Mouse (Mus musculus) heart, postnatal 0 days (tissue): Measurements from ENCODE around the gene Senp7. TPM values are rescaled to one million over a fixed set of nuclear protein-coding genes. Genes with fewer than 3 reads are reported as not detected.

ENCODE experiments used
- ATAC-seq: fragments of 200-750 bp; cut with Nextera tagmentation; 2 replicates; pipeline ENCODE4 v1.8.0; 2017; ENCODE audit warnings: low read depth, moderate number of reproducible peaks, moderate library complexity; ENCODE audit not compliant: insufficient read depth
- DNase-seq: peaks from one replicate; pipeline ENCODE4 v3.0.0-alpha.2; 2016; ENCODE audit warnings: low spot score
- H3K27ac ChIP-seq: fragments of 300-500 bp; sonication (generic); 2 replicates; pipeline ENCODE4 v1.5.1; 2014; ENCODE audit warnings: low read depth, mild to moderate bottlenecking
- H3K27me3 ChIP-seq: fragments of 300-500 bp; sonication (generic); 2 replicates; pipeline ENCODE4 v1.6.1; 2014; ENCODE audit warnings: low read length, mixed read lengths; ENCODE audit not compliant: control insufficient read depth, insufficient read depth
- H3K36me3 ChIP-seq: fragments of 300-500 bp; sonication (generic); replicated peaks from 2 replicates; pipeline ENCODE4 v1.6.1; 2014; ENCODE audit warnings: low read length, mixed read lengths; ENCODE audit not compliant: control insufficient read depth, insufficient read depth
- H3K4me1 ChIP-seq: fragments of 300-500 bp; sonication (generic); 2 replicates; pipeline ENCODE4 v1.6.1; 2014; ENCODE audit warnings: antibody characterized with exemption; ENCODE audit not compliant: control insufficient read depth, insufficient read depth
- H3K4me2 ChIP-seq: fragments of 300-500 bp; sonication (generic); 2 replicates; pipeline ENCODE4 v1.6.1; 2014; ENCODE audit warnings: low read depth, mild to moderate bottlenecking, low read length, moderate library complexity
- H3K4me3 ChIP-seq: fragments of 300-500 bp; sonication (generic); 2 replicates; pipeline ENCODE4 v1.5.1; 2014; ENCODE audit warnings: low read depth, low read length
- H3K9ac ChIP-seq: fragments of 300-500 bp; sonication (generic); replicated peaks from 2 replicates; pipeline ENCODE4 v1.6.1; 2014; ENCODE audit warnings: low read depth, low read length, mixed read lengths
- H3K9me3 ChIP-seq: fragments of 300-500 bp; sonication (generic); replicated peaks from 2 replicates; pipeline ENCODE4 v1.6.1; 2016; ENCODE audit warnings: low read length; ENCODE audit not compliant: control insufficient read depth
- CTCF ChIP-seq: IDR thresholded peaks from 2 replicates; pipeline ENCODE4 v1.5.1; 2016; ENCODE audit warnings: antibody characterized with exemption, control low read depth, low read depth
- EP300 ChIP-seq: IDR thresholded peaks from 2 replicates; pipeline ENCODE4 v1.6.1; 2016; ENCODE audit warnings: antibody characterized with exemption, low read depth
- WGBS: fragments of 180-500 bp; shearing (Covaris S2); extraction: QIAGEN DNeasy Blood & Tissue Kit; methylation state at CpG from one replicate; pipeline ENCODE4 v1.1.7; 2014; 5-methylcytosine and 5-hydroxymethylcytosine counted together
- polyA plus RNA-seq: library from polyadenylated mRNA; unstranded; fragments of >200 nt; fragmentation: Nextera tagmentation; extraction: Ambion mirVana; gene quantifications from 2 replicates; pipeline ENCODE4 v1.2.1, GENCODE M21; 2015
- total RNA-seq: library from RNA; depleted of rRNA; stranded (reverse); fragments of >200 nt; gene quantifications from 2 replicates; pipeline ENCODE4 v1.2.3, GENCODE M21; 2014; ENCODE audit warnings: low replicate concordance

Gene Senp7
- total and polyA plus RNA-seq, 2 experiments from 2014 or later, result 9.5 to 14.0 TPM

GRCm38 (mm10) chr16:56186863-56187262 lies 138.7 kb downstream of the Senp7 start:
- Histone ChIP-seq H3K36me3 (peaks cover 34% of the 10 kb centered on the region), H3K9ac (no peak overlapping the region), H3K27ac (no peak overlapping the region), H3K4me3 (no peak overlapping the region), H3K4me2 (no peak overlapping the region), H3K27me3 (no peaks in the 10 kb centered on the region), H3K9me3 (peaks cover 4% of the 10 kb centered on the region; the same call in 1 of the 2 replicates), H3K4me1 (no peaks in the 10 kb centered on the region)
- 56% methylated on average over 4 of the region's 4 CpGs for WGBS
- DNase-seq (no peak), ATAC-seq (no peak)
- TF ChIP-seq EP300 (no peak), CTCF (no peak)

- DNase-seq (no peak), ATAC-seq (no peak)
- no peaks in the 10 kb centered on the region for H3K27me3 ChIP-seq
- H3K4me3 ChIP-seq, result no peak overlapping the region
- 86% methylated on average over 9 of the region's 9 CpGs for WGBS
- no peak overlapping the region for H3K4me2 ChIP-seq
- no peak for TF ChIP-seq CTCF
- no peak for TF ChIP-seq EP300
- peaks cover 4% of the 10 kb centered on the region; the same call in 1 of the 2 replicates for H3K9me3 ChIP-seq
- no peak overlapping the region for H3K27ac ChIP-seq
- H3K9ac ChIP-seq, result no peak overlapping the region
- H3K36me3 ChIP-seq, result peaks cover 30% of the 10 kb centered on the region
- H3K4me1 ChIP-seq, result no peaks in the 10 kb centered on the region
Measured at GRCm38 (mm10) chr16:56188198-56188597, 140.1 kb downstream of the Senp7 start.

- Histone ChIP-seq H3K4me2 (no peak within 1 kb of the TSS), H3K4me1 (no peaks in the 10 kb centered on the region), H3K36me3 (no peaks in the 10 kb centered on the region), H3K9me3 (no peaks in the 10 kb centered on the region), H3K4me3 (no peak within 1 kb of the TSS), H3K27me3 (no peaks in the 10 kb centered on the region), H3K27ac (no peak within 1 kb of the TSS), H3K9ac (no peak within 1 kb of the TSS)
- ATAC-seq (no peak), DNase-seq (no peak)
- 64% methylated on average over 6 of the region's 6 CpGs for WGBS
- no peak for TF ChIP-seq EP300
- TF ChIP-seq CTCF, result no peak
Measured at GRCm38 (mm10) chr16:56204051-56204450, 155.9 kb downstream of the Senp7 start, which contains the start of gene Impg2. TSS of gene Impg2 (plus strand) at chr16:56204313.

- H3K4me2 ChIP-seq, result no peak overlapping the region
- H3K9me3 ChIP-seq, result no peaks in the 10 kb centered on the region
- no peaks in the 10 kb centered on the region for H3K27me3 ChIP-seq
- H3K4me1 ChIP-seq, result no peaks in the 10 kb centered on the region
- WGBS, result 76% methylated on average over 3 of the region's 3 CpGs
- DNase-seq (no peak), ATAC-seq (no peak)
- no peak overlapping the region for H3K27ac ChIP-seq
- no peak overlapping the region for H3K4me3 ChIP-seq
- no peak for TF ChIP-seq EP300
- TF ChIP-seq CTCF, result no peak
- H3K9ac ChIP-seq, result no peak overlapping the region
- H3K36me3 ChIP-seq, result no peaks in the 10 kb centered on the region
Measured at GRCm38 (mm10) chr16:56212740-56213139, 164.6 kb downstream of the Senp7 start.

GRCm38 (mm10) chr16:56227686-56228085 lies 179.5 kb downstream of the Senp7 start:
- H3K36me3 ChIP-seq, result no peaks in the 10 kb centered on the region
- DNase-seq (no peak), ATAC-seq (no peak)
- H3K4me2 ChIP-seq, result no peak overlapping the region
- no peak overlapping the region for H3K9ac ChIP-seq
- H3K4me3 ChIP-seq, result no peak overlapping the region
- H3K27me3 ChIP-seq, result no peaks in the 10 kb centered on the region
- no peaks in the 10 kb centered on the region for H3K4me1 ChIP-seq
- H3K27ac ChIP-seq, result no peak overlapping the region
- TF ChIP-seq CTCF (no peak), EP300 (no peak)
- no peaks in the 10 kb centered on the region for H3K9me3 ChIP-seq

- Histone ChIP-seq H3K9me3 (no peaks in the 10 kb centered on the region), H3K4me3 (no peak overlapping the region), H3K9ac (no peak overlapping the region), H3K27ac (no peak overlapping the region), H3K4me1 (no peaks in the 10 kb centered on the region), H3K4me2 (no peak overlapping the region), H3K27me3 (no peaks in the 10 kb centered on the region), H3K36me3 (no peaks in the 10 kb centered on the region)
- ATAC-seq, result no peak
- TF ChIP-seq EP300 (no peak), CTCF (no peak)
- no peak for DNase-seq
- 38% methylated on average over 2 of the region's 2 CpGs for WGBS
Measured at GRCm38 (mm10) chr16:56229455-56229854, 181.3 kb downstream of the Senp7 start.
